Mouse (Mus musculus) MEL (cell line): ENCODE results near the gene Numa1. TPM values are rescaled to one million over a fixed set of nuclear protein-coding genes. Genes with fewer than 3 reads are reported as not detected.

Source experiments
- DNase-seq: peaks from one replicate; pipeline ENCODE4 v3.0.0; 2011; ENCODE audit warnings: low read depth, low spot score
- H3K27ac ChIP-seq: 2 replicates; pipeline ENCODE4 v1.5.1; 2012; ENCODE audit warnings: low read depth, mild to moderate bottlenecking, control low read depth, low read length, moderate library complexity; ENCODE audit not compliant: control insufficient read depth
- H3K27me3 ChIP-seq, 2 experiments: fragments of 150-350 bp in 1 of 2; sonication (generic) in 1 of 2; 2 replicates each; pipeline ENCODE4 v1.6.1; 2012; ENCODE audit warnings: low read length in 2 of 2, mild to moderate bottlenecking in 2 of 2, improper control_type of control experiment in 1 of 2, moderate library complexity in 1 of 2; ENCODE audit not compliant: insufficient read depth in 2 of 2, control insufficient read depth in 1 of 2
- H3K36me3 ChIP-seq, 2 experiments: 2 replicates each; pipeline ENCODE4 v1.6.1; 2012 to 2014; ENCODE audit warnings: low read length in 2 of 2, improper control_type of control experiment in 1 of 2, inconsistent platforms in 1 of 2, mild to moderate bottlenecking in 1 of 2; ENCODE audit not compliant: insufficient read depth in 2 of 2, control insufficient read depth in 1 of 2
- H3K4me1 ChIP-seq, 2 experiments: fragments of 150-350 bp in 1 of 2; sonication (generic) in 1 of 2; 2 replicates each; pipeline ENCODE4 v1.6.1; 2012; ENCODE audit warnings: low read length in 2 of 2, improper control_type of control experiment in 1 of 2, mild to moderate bottlenecking in 1 of 2; ENCODE audit not compliant: insufficient read depth in 2 of 2, control insufficient read depth in 1 of 2
- H3K4me3 ChIP-seq, 2 experiments: fragments of 150-350 bp in 1 of 2; sonication (generic) in 1 of 2; 2 replicates each; pipeline ENCODE4 v1.5.1; 2012; ENCODE audit warnings: low read depth in 2 of 2, low read length in 2 of 2, mild to moderate bottlenecking in 2 of 2, moderate library complexity in 2 of 2, control low read depth in 1 of 2, improper control_type of control experiment in 1 of 2; ENCODE audit not compliant: control insufficient read depth in 1 of 2, insufficient read depth in 1 of 2
- H3K79me2 ChIP-seq: 2 replicates; pipeline ENCODE4 v1.6.1; 2012; ENCODE audit warnings: mild to moderate bottlenecking, low read length, moderate library complexity; ENCODE audit not compliant: control insufficient read depth, poor library complexity, insufficient read depth
- H3K9ac ChIP-seq: 2 replicates; pipeline ENCODE4 v1.6.1; 2012; ENCODE audit warnings: low read depth, mild to moderate bottlenecking, control low read depth, low read length, moderate library complexity; ENCODE audit not compliant: control insufficient read depth, poor library complexity, severe bottlenecking
- H3K9me3 ChIP-seq: fragments of 150-350 bp; sonication (generic); replicated peaks from 2 replicates; pipeline ENCODE4 v1.6.1; 2012; ENCODE audit warnings: mild to moderate bottlenecking, low read length, improper control_type of control experiment, moderate library complexity; ENCODE audit not compliant: insufficient read depth
- CHD1 ChIP-seq: IDR thresholded peaks from 2 replicates; pipeline ENCODE4 v1.6.1; 2012; ENCODE audit warnings: low read depth, mild to moderate bottlenecking, inconsistent platforms, low read length, improper control_type of control experiment
- CHD2 ChIP-seq: IDR thresholded peaks from 2 replicates; pipeline ENCODE4 v1.6.1; 2011; ENCODE audit warnings: low read length, improper control_type of control experiment
- E2F4 ChIP-seq: IDR thresholded peaks from 2 replicates; pipeline ENCODE4 v1.6.1; 2011; ENCODE audit warnings: low read depth, low read length, improper control_type of control experiment, borderline replicate concordance
- EP300 ChIP-seq, 2 experiments: IDR thresholded peaks; 2 replicates each; pipeline ENCODE4 v1.6.1; 2011; ENCODE audit warnings: improper control_type of control experiment in 2 of 2, low read length in 2 of 2, low read depth in 1 of 2, mild to moderate bottlenecking in 1 of 2
- ETS1 ChIP-seq: IDR thresholded peaks from 2 replicates; pipeline ENCODE4 v1.6.1; 2012; ENCODE audit warnings: low read depth, mild to moderate bottlenecking, inconsistent platforms, low read length, improper control_type of control experiment, moderate library complexity
- GABPA ChIP-seq: IDR thresholded peaks from 2 replicates; pipeline ENCODE4 v1.6.1; 2012; ENCODE audit warnings: low read depth, mild to moderate bottlenecking, inconsistent platforms, low read length, improper control_type of control experiment, moderate library complexity
- HCFC1 ChIP-seq: IDR thresholded peaks from 2 replicates; pipeline ENCODE4 v1.6.1; 2012; ENCODE audit warnings: low read depth, mild to moderate bottlenecking, inconsistent platforms, low read length, improper control_type of control experiment, moderate library complexity
- MAFK ChIP-seq: IDR thresholded peaks from 2 replicates; pipeline ENCODE4 v1.6.1; 2011; ENCODE audit warnings: low read depth, mild to moderate bottlenecking, low read length, improper control_type of control experiment, borderline replicate concordance
- MAX ChIP-seq: IDR thresholded peaks from 2 replicates; pipeline ENCODE4 v1.6.1; 2011; ENCODE audit warnings: low read length, improper control_type of control experiment
- POLR2A ChIP-seq, 2 experiments: IDR thresholded peaks; 2 replicates each; pipeline ENCODE4 v1.6.1; 2011 to 2012; ENCODE audit warnings: low read length in 2 of 2, mild to moderate bottlenecking in 2 of 2, control low read depth in 1 of 2, improper control_type of control experiment in 1 of 2, low read depth in 1 of 2, moderate library complexity in 1 of 2; ENCODE audit not compliant: control insufficient read depth in 1 of 2, insufficient read depth in 1 of 2, poor library complexity in 1 of 2
- POLR2AphosphoS2 ChIP-seq: IDR thresholded peaks from 2 replicates; pipeline ENCODE4 v1.6.1; 2011; ENCODE audit warnings: low read length, improper control_type of control experiment
- RCOR1 ChIP-seq: IDR thresholded peaks from 2 replicates; pipeline ENCODE4 v1.6.1; 2012; ENCODE audit warnings: low read depth, mild to moderate bottlenecking, inconsistent platforms, low read length, improper control_type of control experiment
- TAL1 ChIP-seq: IDR thresholded peaks from 2 replicates; pipeline ENCODE4 v1.6.1; 2012; ENCODE audit warnings: mild to moderate bottlenecking, inconsistent platforms, low read length, moderate library complexity, mixed read lengths
- TCF12 ChIP-seq: IDR thresholded peaks from 2 replicates; pipeline ENCODE4 v1.6.1; 2014; ENCODE audit warnings: low read depth, mild to moderate bottlenecking, inconsistent platforms, low read length, improper control_type of control experiment, moderate library complexity
- UBTF ChIP-seq: IDR thresholded peaks from 2 replicates; pipeline ENCODE4 v1.6.1; 2012; ENCODE audit warnings: low read depth, mild to moderate bottlenecking, inconsistent platforms, low read length, improper control_type of control experiment, moderate library complexity, borderline replicate concordance; ENCODE audit not compliant: insufficient read depth
- USF1 ChIP-seq: IDR thresholded peaks from 2 replicates; pipeline ENCODE4 v1.6.1; 2014; ENCODE audit warnings: low read depth, mild to moderate bottlenecking, inconsistent platforms, low read length, improper control_type of control experiment, moderate library complexity
- USF2 ChIP-seq, 2 experiments: IDR thresholded peaks; 2 replicates each; pipeline ENCODE4 v1.6.1; 2011 to 2012; ENCODE audit warnings: improper control_type of control experiment in 2 of 2, low read length in 2 of 2, borderline replicate concordance in 1 of 2, inconsistent platforms in 1 of 2, low read depth in 1 of 2, mild to moderate bottlenecking in 1 of 2; ENCODE audit not compliant: insufficient read depth in 1 of 2
- ZNF384 ChIP-seq: IDR thresholded peaks from 2 replicates; pipeline ENCODE4 v1.6.1; 2012; ENCODE audit warnings: low read depth, mild to moderate bottlenecking, inconsistent platforms, low read length, improper control_type of control experiment
- polyA plus RNA-seq, 2 experiments: library from polyadenylated mRNA; stranded (reverse) in 1 of 2; unstranded in 1 of 2; fragments of >175 nt in 1 of 2; fragments of >200 nt in 1 of 2; gene quantifications; 2 replicates each; pipeline versions ENCODE4 v1.2.1 to v1.2.4; 2012; ENCODE audit warnings: low replicate concordance in 2 of 2, low read depth in 1 of 2; ENCODE audit not compliant: insufficient read length in 2 of 2, insufficient read depth in 1 of 2, missing spikeins in 1 of 2
- total RNA-seq: library from RNA; depleted of rRNA; stranded (reverse); fragments of 300-350 nt; gene quantifications from 2 replicates; pipeline ENCODE4 v1.2.3, GENCODE M21; 2012

Gene Numa1
- total and polyA plus RNA-seq, 3 experiments: 48.7 to 91.2 (median 50.0) TPM

DNA sequence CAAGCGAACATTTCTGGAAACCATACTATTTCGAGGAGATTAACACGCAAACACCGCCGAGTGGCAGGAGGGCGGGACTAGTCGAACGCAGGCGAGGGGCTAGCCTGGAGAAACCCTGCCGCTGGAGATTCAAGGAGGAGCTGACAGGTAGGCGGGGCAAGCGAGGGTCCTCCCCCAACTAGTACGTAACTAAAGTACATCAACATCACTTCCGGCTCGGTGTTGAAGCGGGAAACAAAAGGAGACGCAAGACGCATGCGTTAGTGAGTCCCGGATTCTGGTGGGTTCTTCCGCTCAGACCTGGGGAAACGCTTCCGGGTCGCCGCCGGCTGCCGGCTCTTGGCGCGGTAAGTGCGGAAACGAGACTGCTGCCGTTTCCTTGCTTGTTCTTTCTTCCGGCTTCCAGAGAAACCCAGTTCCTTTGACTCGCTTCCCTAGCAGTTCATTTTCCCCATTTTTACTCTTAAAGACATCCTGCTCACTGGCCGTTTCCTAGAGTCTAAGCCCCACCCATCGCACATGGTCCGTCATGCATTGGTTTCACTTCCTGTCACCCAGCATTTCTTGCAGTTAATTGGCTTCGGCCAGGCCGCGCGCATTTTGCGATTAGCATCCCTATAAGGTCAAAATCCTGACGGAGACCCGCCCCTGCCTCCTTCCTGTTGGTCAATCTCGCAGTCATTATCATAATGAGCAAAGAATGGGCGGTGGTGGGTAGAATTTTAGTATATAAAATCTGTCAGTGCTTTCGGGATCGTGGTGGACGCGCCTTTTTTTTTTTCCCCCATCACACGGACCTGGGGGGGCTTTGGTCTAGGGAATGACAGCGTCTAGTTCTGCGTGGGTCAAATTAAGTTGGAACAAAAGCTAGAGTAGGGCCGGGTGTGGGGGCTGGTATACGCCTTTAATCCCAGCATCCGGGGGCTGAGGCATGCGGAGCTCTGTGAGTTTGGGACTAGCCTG lies 37.5 kb upstream of the Numa1 start (continued):
- TF ChIP-seq EP300 (IDR thresholded peaks at IDR 0.05; ENCODE audit: low read depth in 1 of 2, low read length in 2 of 2) (0 out of 4 replicates have a peak, but pooled peaks of 1 of the 2 experiments have one; percentile 15), ETS1 (0 out of 2 replicates have a peak, but pooled peaks have one; percentile 26), UBTF (no peak), USF2 (IDR thresholded peaks at IDR 0.05; ENCODE audit: borderline replicate concordance in 1 of 2, insufficient read depth in 1 of 2, low read depth in 1 of 2, low read length in 2 of 2) (no peak), POLR2A (IDR thresholded peaks at IDR 0.05; ENCODE audit: control insufficient read depth in 1 of 2, insufficient read depth in 1 of 2, low read depth in 1 of 2, low read length in 2 of 2, poor library complexity in 1 of 2) (peak; percentile 45 to 89; a peak in 3 of 4 replicates), CHD2 (peak; percentile 65), GABPA (no peak), CHD1 (0 out of 2 replicates have a peak, but pooled peaks have one; percentile 49), USF1 (peak; percentile 56), TAL1 (no peak), POLR2AphosphoS2 (peak; percentile 49; the same call in 1 of the 2 replicates), RCOR1 (0 out of 2 replicates have a peak, but pooled peaks have one; percentile 3), HCFC1 (peak; percentile 89), TCF12 (peak; percentile 40), E2F4 (peak; percentile 93), MAFK (no peak), MAX (peak; percentile 96)

DNA sequence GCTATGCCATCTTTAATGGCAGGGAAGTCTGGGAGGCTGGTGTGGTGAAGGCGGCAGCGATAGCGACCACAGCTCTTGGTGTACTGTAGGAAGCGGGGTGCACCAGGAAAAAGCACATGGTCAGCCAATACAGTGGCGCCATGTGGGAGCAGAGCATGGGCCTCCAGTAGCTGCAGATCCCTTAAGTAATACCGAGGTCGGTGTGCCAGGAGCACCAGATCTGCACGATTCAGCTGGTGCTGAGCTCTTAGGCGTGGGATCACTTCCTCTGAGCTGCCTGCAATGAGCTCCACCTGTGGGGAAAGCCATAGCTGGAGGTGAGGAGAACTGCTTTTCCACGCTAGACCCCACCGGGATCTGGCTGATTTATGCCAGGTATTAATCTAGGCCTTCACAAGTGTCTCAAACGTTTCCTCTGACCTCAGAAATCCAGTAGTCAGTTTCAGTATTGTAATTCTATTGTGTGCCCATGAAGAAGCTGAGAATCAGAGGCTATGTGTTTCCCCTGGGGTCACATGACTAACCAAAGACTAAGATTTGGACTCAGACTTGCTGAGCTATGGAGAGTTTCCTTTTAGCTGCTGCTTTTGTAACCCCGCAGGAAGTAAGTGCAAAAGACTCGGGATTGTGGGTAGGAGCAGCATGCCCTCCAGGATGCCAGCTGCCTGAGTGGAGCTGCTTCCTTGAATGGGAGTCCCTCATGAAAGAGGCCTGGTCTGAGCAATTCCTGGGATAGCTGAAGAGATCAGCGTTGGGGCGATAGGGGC lies 33.4 kb upstream of the Numa1 start:
- no peak overlapping the region for H3K4me3 ChIP-seq
- peaks cover 0 to 9% of the 10 kb centered on the region in 2 experiments; a peak in 2 of 4 replicates for H3K36me3 ChIP-seq
- peaks cover 1 to 4% of the 10 kb centered on the region in 2 experiments; a peak in 3 of 4 replicates for H3K4me1 ChIP-seq
- TF ChIP-seq USF1 (0 out of 2 replicates have a peak, but pooled peaks have one; percentile 10), ZNF384 (no peak)
- TF ChIP-seq, all 39 proteins: peak for 1
- no peak overlapping the region for H3K9ac ChIP-seq
- peaks cover 1% of the 10 kb centered on the region; the same call in 1 of the 2 replicates for H3K79me2 ChIP-seq
- no peak for DNase-seq
- no peaks in the 10 kb centered on the region for H3K27me3 ChIP-seq
- no peaks in the 10 kb centered on the region for H3K9me3 ChIP-seq
- no peak overlapping the region for H3K27ac ChIP-seq
